In genomic region chr4:133707464-133707863, GRCm38 (mm10) we compare ENCODE assay signal across 8 mouse cellular contexts. TPM values are rescaled to one million over a fixed set of nuclear protein-coding genes. Genes with fewer than 3 reads are reported as not detected.
A peak's percentile ranks its signal among the peaks of the same experiment; 100 is the strongest.
DNase-seq lines count a peak whose midpoint lies in the region; ATAC-seq and TF ChIP-seq lines count a peak whose summit lies in the region.

No protein-coding gene starts in this region.

- H3K4me1 ChIP-seq in forebrain, embryonic 15.5 days = peaks cover 13% of the 10 kb centered on the region
- peaks cover 38% of the 10 kb centered on the region for H3K4me1 ChIP-seq in forebrain, embryonic 10.5 days
- H3K4me1 ChIP-seq in limb, embryonic 12.5 days (replicated peaks) = peaks cover 10% of the 10 kb centered on the region
- H3K4me1 ChIP-seq in limb, embryonic 10.5 days = peaks cover 18% of the 10 kb centered on the region
- H3K4me1 ChIP-seq in brown adipose tissue, adult 24 weeks (ENCODE audit: control insufficient read depth, insufficient read depth, insufficient read length, low read length) = peaks cover 20% of the 10 kb centered on the region
- H3K4me1 ChIP-seq in liver, postnatal 0 days (ENCODE audit: insufficient read depth) = peaks cover 41% of the 10 kb centered on the region

- H3K27me3 ChIP-seq in forebrain, embryonic 15.5 days = no peaks in the 10 kb centered on the region
- H3K27me3 ChIP-seq in forebrain, embryonic 10.5 days (ENCODE audit: poor library complexity, severe bottlenecking) = no peaks in the 10 kb centered on the region
- no peaks in the 10 kb centered on the region for H3K27me3 ChIP-seq in limb, embryonic 12.5 days
- no peaks in the 10 kb centered on the region for H3K27me3 ChIP-seq in limb, embryonic 10.5 days (ENCODE audit: low read depth, poor library complexity, severe bottlenecking)
- H3K27me3 ChIP-seq in liver, postnatal 0 days (ENCODE audit: insufficient read depth, low read length) = no peaks in the 10 kb centered on the region

- 54% methylated on average over 1 of the region's 1 CpGs for WGBS in forebrain, embryonic 15.5 days
- 72% methylated on average over 1 of the region's 1 CpGs for WGBS in forebrain, embryonic 10.5 days
- 83% methylated on average over 1 of the region's 1 CpGs for WGBS in limb, embryonic 12.5 days
- WGBS in limb, embryonic 10.5 days = 69% methylated on average over 1 of the region's 1 CpGs
- 29% methylated on average over 1 of the region's 1 CpGs for WGBS in liver, postnatal 0 days (ENCODE audit: insufficient replicate concordance)

- no peak overlapping the region for H3K9ac ChIP-seq in forebrain, embryonic 15.5 days (replicated peaks)
- H3K9ac ChIP-seq in limb, embryonic 12.5 days (replicated peaks) = no peak overlapping the region
- peak overlapping the region; percentile 30 for H3K9ac ChIP-seq in liver, postnatal 0 days (replicated peaks)

- intact Hi-C loops in left cerebral cortex, postnatal 25 days (cut with DNase I) = no loop called here

- TF ChIP-seq EP300 in liver, postnatal 0 days (IDR thresholded peaks at IDR 0.05; ENCODE audit: low read depth) = no peak

- H3K9me3 ChIP-seq in forebrain, embryonic 15.5 days = no peaks in the 10 kb centered on the region
- no peaks in the 10 kb centered on the region for H3K9me3 ChIP-seq in forebrain, embryonic 10.5 days
- no peaks in the 10 kb centered on the region for H3K9me3 ChIP-seq in limb, embryonic 12.5 days
- no peaks in the 10 kb centered on the region for H3K9me3 ChIP-seq in limb, embryonic 10.5 days (replicated peaks)
- H3K9me3 ChIP-seq in liver, postnatal 0 days (ENCODE audit: low read length) = no peaks in the 10 kb centered on the region

- no peak overlapping the region for H3K4me3 ChIP-seq in forebrain, embryonic 15.5 days
- H3K4me3 ChIP-seq in forebrain, embryonic 10.5 days = no peak overlapping the region
- H3K4me3 ChIP-seq in limb, embryonic 12.5 days (replicated peaks) = no peak overlapping the region
- no peak overlapping the region for H3K4me3 ChIP-seq in limb, embryonic 10.5 days
- no peak overlapping the region for H3K4me3 ChIP-seq in brown adipose tissue, adult 24 weeks (ENCODE audit: insufficient read depth, low read depth, low read length)
- H3K4me3 ChIP-seq in liver, postnatal 0 days (ENCODE audit: low read depth, low read length) = no peak overlapping the region

- no peak for TF ChIP-seq CTCF in liver, postnatal 0 days (IDR thresholded peaks at IDR 0.05; ENCODE audit: low read depth)

- H3K36me3 ChIP-seq in forebrain, embryonic 15.5 days = peaks cover 11% of the 10 kb centered on the region
- peaks cover 97% of the 10 kb centered on the region for H3K36me3 ChIP-seq in forebrain, embryonic 10.5 days (replicated peaks)
- H3K36me3 ChIP-seq in limb, embryonic 12.5 days = peaks cover 77% of the 10 kb centered on the region
- peaks cover 100% of the 10 kb centered on the region for H3K36me3 ChIP-seq in limb, embryonic 10.5 days
- peaks cover 50% of the 10 kb centered on the region for H3K36me3 ChIP-seq in liver, postnatal 0 days (replicated peaks; ENCODE audit: insufficient read depth, low read length)

- ATAC-seq in forebrain, embryonic 15.5 days (replicated peaks) = no peak
- no peak for ATAC-seq in limb, embryonic 12.5 days (ENCODE audit: insufficient number of reproducible peaks, insufficient read depth, low FRiP score, low TSS enrichment, low read depth)
- ATAC-seq in liver, postnatal 0 days = no peak

- H3K4me2 ChIP-seq in forebrain, embryonic 15.5 days (replicated peaks) = no peak overlapping the region
- no peak overlapping the region for H3K4me2 ChIP-seq in limb, embryonic 12.5 days
- peak overlapping the region; percentile 45 for H3K4me2 ChIP-seq in liver, postnatal 0 days (ENCODE audit: low read depth, low read length)

- H3K27ac ChIP-seq in forebrain, embryonic 15.5 days (replicated peaks) = 0 out of 2 replicates have a peak overlapping the region, but pooled peaks have one; percentile 15
- H3K27ac ChIP-seq in forebrain, embryonic 10.5 days = no peak overlapping the region; the same call in 1 of the 2 replicates
- peak overlapping the region; percentile 69; the same call in 1 of the 2 replicates for H3K27ac ChIP-seq in limb, embryonic 12.5 days
- H3K27ac ChIP-seq in limb, embryonic 10.5 days = no peak overlapping the region
- H3K27ac ChIP-seq in brown adipose tissue, adult 24 weeks (replicated peaks; ENCODE audit: low read depth, low read length) = peak overlapping the region; percentile 50
- peak overlapping the region; percentile 80 for H3K27ac ChIP-seq in liver, postnatal 0 days (ENCODE audit: low read depth)

- no peak for DNase-seq in forebrain, embryonic 10.5 days (ENCODE audit: extremely low spot score, low spot score)
- DNase-seq in limb, embryonic 10.5 days (ENCODE audit: low spot score) = no peak
- DNase-seq in liver, postnatal 0 days = no peak
- DNase-seq in left cerebral cortex, postnatal 25 days (ENCODE audit: low spot score in 2 of 2) = no peak
- DNase-seq in frontal cortex, postnatal 10 days (ENCODE audit: low spot score in 2 of 2) = no peak

RNA-seq across cellular contexts. Expression of gene Pigv, which starts 35.0 kb away (rescaled TPM):
- 16.5 and 16.9 TPM in 2 replicates for polyA plus RNA-seq in forebrain, embryonic 15.5 days (2015; fragmentation: Nextera tagmentation; extraction: Ambion mirVana)
- polyA plus RNA-seq in forebrain, embryonic 10.5 days (2016; fragmentation: Nextera tagmentation; extraction: Ambion mirVana) = 16.3 and 17.3 TPM in 2 replicates
- polyA plus RNA-seq in limb, embryonic 12.5 days (2016; fragmentation: Nextera tagmentation; extraction: Ambion mirVana) = 16.3 and 21.6 TPM in 2 replicates
- 17.9 and 19.6 TPM in 2 replicates for polyA plus RNA-seq in limb, embryonic 10.5 days (2016; fragmentation: Nextera tagmentation; extraction: Ambion mirVana)
- polyA plus RNA-seq in brown adipose tissue, adult 24 weeks (2012; ENCODE audit: insufficient read depth, insufficient read length, missing spikeins) = 4.6 and 5.9 TPM in 2 replicates
- polyA plus RNA-seq in liver, postnatal 0 days (2015; fragmentation: Nextera tagmentation; extraction: Ambion mirVana) = 5.2 and 5.9 TPM in 2 replicates
- 1 to 10 TPM; 6.9 to 7.4 TPM for total RNA-seq in left cerebral cortex, postnatal 25 days (2021)

RNA-seq across cellular contexts. Expression of gene Arid1a, which starts 49.1 kb away (rescaled TPM):
- 40.1 and 40.9 TPM in 2 replicates for polyA plus RNA-seq in forebrain, embryonic 15.5 days (2015; fragmentation: Nextera tagmentation; extraction: Ambion mirVana)
- 35.3 and 38.8 TPM in 2 replicates for polyA plus RNA-seq in forebrain, embryonic 10.5 days (2016; fragmentation: Nextera tagmentation; extraction: Ambion mirVana)
- 39.6 and 41.6 TPM in 2 replicates for polyA plus RNA-seq in limb, embryonic 12.5 days (2016; fragmentation: Nextera tagmentation; extraction: Ambion mirVana)
- polyA plus RNA-seq in limb, embryonic 10.5 days (2016; fragmentation: Nextera tagmentation; extraction: Ambion mirVana) = 42.1 and 46.6 TPM in 2 replicates
- polyA plus RNA-seq in brown adipose tissue, adult 24 weeks (2012; ENCODE audit: insufficient read depth, insufficient read length, missing spikeins) = 13.5 and 18.7 TPM in 2 replicates
- 6.1 and 6.2 TPM in 2 replicates for polyA plus RNA-seq in liver, postnatal 0 days (2015; fragmentation: Nextera tagmentation; extraction: Ambion mirVana)
- 10 to 100 TPM; 81.0 to 88.3 TPM for total RNA-seq in left cerebral cortex, postnatal 25 days (2021)

RNA-seq across cellular contexts. Expression of gene Zdhhc18, which starts 57.5 kb away (rescaled TPM):
- 4.9 and 6.3 TPM in 2 replicates for polyA plus RNA-seq in forebrain, embryonic 15.5 days (2015; fragmentation: Nextera tagmentation; extraction: Ambion mirVana)
- 2.4 and 2.8 TPM in 2 replicates for polyA plus RNA-seq in forebrain, embryonic 10.5 days (2016; fragmentation: Nextera tagmentation; extraction: Ambion mirVana)
- 4.0 and 7.1 TPM in 2 replicates for polyA plus RNA-seq in limb, embryonic 12.5 days (2016; fragmentation: Nextera tagmentation; extraction: Ambion mirVana)
- 3.6 and 4.0 TPM in 2 replicates for polyA plus RNA-seq in limb, embryonic 10.5 days (2016; fragmentation: Nextera tagmentation; extraction: Ambion mirVana)
- polyA plus RNA-seq in brown adipose tissue, adult 24 weeks (2012; ENCODE audit: insufficient read depth, insufficient read length, missing spikeins) = 9.4 and 10.6 TPM in 2 replicates
- polyA plus RNA-seq in liver, postnatal 0 days (2015; fragmentation: Nextera tagmentation; extraction: Ambion mirVana) = 2.1 and 2.6 TPM in 2 replicates
- 10 to 100 TPM; 30.9 to 40.6 TPM for total RNA-seq in left cerebral cortex, postnatal 25 days (2021)

Comparison
In these comparisons a context has a peak if more than half of its experiments do, and no peak if none do; other contexts are left out.
1. H3K27ac ChIP-seq: peak in forebrain, embryonic 15.5 days (single experiment), limb, embryonic 12.5 days (single experiment), brown adipose tissue, adult 24 weeks (single experiment) and liver, postnatal 0 days (single experiment); none in forebrain, embryonic 10.5 days (single experiment) and limb, embryonic 10.5 days (single experiment).